Mouse (Mus musculus) heart, postnatal 0 days (tissue): Measurements from ENCODE around the gene Nos1ap. TPM values are rescaled to one million over a fixed set of nuclear protein-coding genes. Genes with fewer than 3 reads are reported as not detected.

Experiments used
- ATAC-seq: fragments of 200-750 bp; cut with Nextera tagmentation; 2 replicates; pipeline ENCODE4 v1.8.0; 2017; ENCODE audit warnings: low read depth, moderate number of reproducible peaks, moderate library complexity; ENCODE audit not compliant: insufficient read depth
- DNase-seq: peaks from one replicate; pipeline ENCODE4 v3.0.0-alpha.2; 2016; ENCODE audit warnings: low spot score
- H3K27ac ChIP-seq: fragments of 300-500 bp; sonication (generic); 2 replicates; pipeline ENCODE4 v1.5.1; 2014; ENCODE audit warnings: low read depth, mild to moderate bottlenecking
- H3K27me3 ChIP-seq: fragments of 300-500 bp; sonication (generic); 2 replicates; pipeline ENCODE4 v1.6.1; 2014; ENCODE audit warnings: low read length, mixed read lengths; ENCODE audit not compliant: control insufficient read depth, insufficient read depth
- H3K36me3 ChIP-seq: fragments of 300-500 bp; sonication (generic); replicated peaks from 2 replicates; pipeline ENCODE4 v1.6.1; 2014; ENCODE audit warnings: low read length, mixed read lengths; ENCODE audit not compliant: control insufficient read depth, insufficient read depth
- H3K4me1 ChIP-seq: fragments of 300-500 bp; sonication (generic); 2 replicates; pipeline ENCODE4 v1.6.1; 2014; ENCODE audit warnings: antibody characterized with exemption; ENCODE audit not compliant: control insufficient read depth, insufficient read depth
- H3K4me2 ChIP-seq: fragments of 300-500 bp; sonication (generic); 2 replicates; pipeline ENCODE4 v1.6.1; 2014; ENCODE audit warnings: low read depth, mild to moderate bottlenecking, low read length, moderate library complexity
- H3K4me3 ChIP-seq: fragments of 300-500 bp; sonication (generic); 2 replicates; pipeline ENCODE4 v1.5.1; 2014; ENCODE audit warnings: low read depth, low read length
- H3K9ac ChIP-seq: fragments of 300-500 bp; sonication (generic); replicated peaks from 2 replicates; pipeline ENCODE4 v1.6.1; 2014; ENCODE audit warnings: low read depth, low read length, mixed read lengths
- H3K9me3 ChIP-seq: fragments of 300-500 bp; sonication (generic); replicated peaks from 2 replicates; pipeline ENCODE4 v1.6.1; 2016; ENCODE audit warnings: low read length; ENCODE audit not compliant: control insufficient read depth
- CTCF ChIP-seq: IDR thresholded peaks from 2 replicates; pipeline ENCODE4 v1.5.1; 2016; ENCODE audit warnings: antibody characterized with exemption, control low read depth, low read depth
- EP300 ChIP-seq: IDR thresholded peaks from 2 replicates; pipeline ENCODE4 v1.6.1; 2016; ENCODE audit warnings: antibody characterized with exemption, low read depth
- WGBS: fragments of 180-500 bp; shearing (Covaris S2); extraction: QIAGEN DNeasy Blood & Tissue Kit; methylation state at CpG from one replicate; pipeline ENCODE4 v1.1.7; 2014; 5-methylcytosine and 5-hydroxymethylcytosine counted together
- polyA plus RNA-seq: library from polyadenylated mRNA; unstranded; fragments of >200 nt; fragmentation: Nextera tagmentation; extraction: Ambion mirVana; gene quantifications from 2 replicates; pipeline ENCODE4 v1.2.1, GENCODE M21; 2015
- total RNA-seq: library from RNA; depleted of rRNA; stranded (reverse); fragments of >200 nt; gene quantifications from 2 replicates; pipeline ENCODE4 v1.2.3, GENCODE M21; 2014; ENCODE audit warnings: low replicate concordance

Nos1ap gene
- total and polyA plus RNA-seq, 2 experiments from 2014 or later, result 0.99 to 10.3 TPM

GRCm38 (mm10) chr1:170611631-170612030 is 22.0 kb upstream of the Nos1ap start:
- no peak overlapping the region for H3K27ac ChIP-seq
- no peaks in the 10 kb centered on the region for H3K9me3 ChIP-seq
- H3K9ac ChIP-seq, result no peak overlapping the region
- ATAC-seq (no peak), DNase-seq (no peak)
- H3K36me3 ChIP-seq, result no peaks in the 10 kb centered on the region
- no peaks in the 10 kb centered on the region for H3K27me3 ChIP-seq
- WGBS, result 93% methylated on average over 3 of the region's 3 CpGs
- TF ChIP-seq CTCF, result no peak
- TF ChIP-seq EP300, result no peak
- no peak overlapping the region for H3K4me2 ChIP-seq
- H3K4me1 ChIP-seq, result no peaks in the 10 kb centered on the region
- H3K4me3 ChIP-seq, result no peak overlapping the region

GRCm38 (mm10) chr1:170610695-170611094 is 21.0 kb upstream of the Nos1ap start:
- Histone ChIP-seq H3K9ac (no peak overlapping the region), H3K9me3 (no peaks in the 10 kb centered on the region), H3K4me1 (no peaks in the 10 kb centered on the region), H3K27me3 (no peaks in the 10 kb centered on the region), H3K4me2 (no peak overlapping the region), H3K4me3 (no peak overlapping the region), H3K27ac (no peak overlapping the region), H3K36me3 (no peaks in the 10 kb centered on the region)
- ATAC-seq (no peak), DNase-seq (no peak)
- 94% methylated on average over 3 of the region's 3 CpGs for WGBS
- no peak for TF ChIP-seq EP300
- TF ChIP-seq CTCF, result no peak

DNA sequence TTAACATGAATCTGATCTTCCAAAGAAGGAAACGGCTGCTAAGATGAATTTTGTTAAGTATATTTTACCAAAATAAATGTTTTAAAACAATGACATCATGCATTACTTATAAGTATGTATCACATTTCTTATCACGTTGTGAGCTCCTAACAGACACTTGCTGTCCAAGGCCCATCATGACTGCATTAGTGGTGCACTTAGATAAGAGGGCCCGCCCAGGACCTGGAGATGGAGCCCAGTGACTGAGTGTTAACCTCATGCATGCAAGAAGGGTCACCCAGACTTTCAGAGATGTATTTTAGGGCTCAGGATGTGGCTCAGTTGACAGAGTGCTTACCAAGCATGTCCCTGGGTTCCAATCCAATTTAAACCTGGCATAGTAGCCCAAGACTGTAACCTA is 20.6 kb upstream of the Nos1ap start:
- DNase-seq (no peak), ATAC-seq (no peak)
- Histone ChIP-seq H3K9me3 (no peaks in the 10 kb centered on the region), H3K4me2 (no peak overlapping the region), H3K4me1 (peaks cover under 1% of the 10 kb centered on the region; the same call in 1 of the 2 replicates), H3K4me3 (no peak overlapping the region), H3K27ac (no peak overlapping the region), H3K9ac (no peak overlapping the region), H3K36me3 (no peaks in the 10 kb centered on the region), H3K27me3 (no peaks in the 10 kb centered on the region)
- TF ChIP-seq EP300 (no peak), CTCF (no peak)
- 59% methylated on average over 3 of the region's 3 CpGs for WGBS

- no peak overlapping the region for H3K4me2 ChIP-seq
- no peak overlapping the region for H3K9ac ChIP-seq
- H3K4me1 ChIP-seq, result peaks cover 4% of the 10 kb centered on the region
- ATAC-seq (no peak), DNase-seq (no peak)
- no peaks in the 10 kb centered on the region for H3K27me3 ChIP-seq
- no peaks in the 10 kb centered on the region for H3K36me3 ChIP-seq
- no peak overlapping the region for H3K27ac ChIP-seq
- no peak overlapping the region for H3K4me3 ChIP-seq
- TF ChIP-seq CTCF (no peak), EP300 (no peak)
- no peaks in the 10 kb centered on the region for H3K9me3 ChIP-seq
- 41% methylated on average over 7 of the region's 7 CpGs for WGBS
These were observed 20.2 kb upstream of the Nos1ap start for GRCm38 (mm10) chr1:170609872-170610271.

- DNase-seq (no peak), ATAC-seq (no peak)
- Histone ChIP-seq H3K27me3 (no peaks in the 10 kb centered on the region), H3K9me3 (no peaks in the 10 kb centered on the region), H3K27ac (no peak overlapping the region), H3K9ac (no peak overlapping the region), H3K36me3 (no peaks in the 10 kb centered on the region), H3K4me2 (no peak overlapping the region), H3K4me3 (no peak overlapping the region), H3K4me1 (peaks cover 7% of the 10 kb centered on the region)
- TF ChIP-seq CTCF (no peak), EP300 (no peak)
- 80% methylated on average over 3 of the region's 3 CpGs for WGBS
These were observed 18.9 kb upstream of the Nos1ap start for GRCm38 (mm10) chr1:170608461-170609071.

DNA sequence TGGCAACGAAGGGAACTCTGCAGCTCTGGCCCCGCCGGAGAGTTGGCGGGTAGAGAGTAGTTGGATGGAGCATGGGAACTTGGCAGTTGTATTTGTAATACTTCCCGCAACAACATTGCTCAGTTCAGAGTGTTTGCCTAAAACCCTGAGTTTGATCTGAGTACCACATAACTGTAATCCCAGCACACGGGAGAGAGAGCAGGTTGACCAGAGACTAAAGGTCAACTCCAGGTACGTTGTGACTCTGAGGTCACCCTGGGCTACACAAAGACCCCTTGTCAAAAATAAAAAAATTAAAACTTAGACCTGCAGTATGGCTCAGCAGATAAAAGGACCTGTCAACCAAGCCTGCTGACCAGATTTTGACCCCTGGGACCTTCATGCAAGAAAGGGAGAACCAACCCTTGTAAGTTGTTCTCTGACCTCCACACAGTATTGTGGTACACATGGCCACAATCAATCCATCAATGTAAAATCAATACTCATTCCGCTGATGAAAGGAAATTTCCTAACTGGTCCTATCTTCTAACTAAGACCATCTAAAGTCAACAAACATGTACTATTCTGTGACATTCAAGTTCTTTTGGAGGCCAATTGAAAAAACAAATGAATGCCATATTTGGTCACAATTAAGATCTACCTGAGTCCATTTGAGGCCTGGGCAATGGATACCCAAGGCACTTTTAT is 17.7 kb upstream of the Nos1ap start:
- Histone ChIP-seq H3K4me3 (no peak overlapping the region), H3K4me1 (peaks cover 7% of the 10 kb centered on the region), H3K27ac (no peak overlapping the region), H3K36me3 (no peaks in the 10 kb centered on the region), H3K27me3 (no peaks in the 10 kb centered on the region), H3K9me3 (no peaks in the 10 kb centered on the region), H3K4me2 (no peak overlapping the region), H3K9ac (no peak overlapping the region)
- 94% methylated on average over 8 of the region's 8 CpGs for WGBS
- no peak for DNase-seq
- TF ChIP-seq EP300 (no peak), CTCF (no peak)
- ATAC-seq, result no peak
